Mouse (Mus musculus): ENCODE data around the gene Exosc10.

Gene Exosc10

GRCm38 (mm10) chr4:148570693-148571295, 12.6 kb downstream of the Exosc10 start:
- in situ Hi-C loops (cut with MboI, MseI), result no loop called here

- in situ Hi-C loops (cut with MboI, MseI), result no loop called here
Observed at GRCm38 (mm10) chr4:148573222-148573621, 15.0 kb downstream of the Exosc10 start.

- in situ Hi-C loops (cut with MboI, MseI), result no loop called here
Observed at GRCm38 (mm10) chr4:148580765-148581164, 22.5 kb downstream of the Exosc10 start.

GRCm38 (mm10) chr4:148581422-148581821, 23.2 kb downstream of the Exosc10 start:
- in situ Hi-C loops (cut with MboI, MseI), result no loop called here

- in situ Hi-C loops (cut with MboI, MseI), result no loop called here
Observed at GRCm38 (mm10) chr4:148583257-148583656, 25.0 kb downstream of the Exosc10 start.

- in situ Hi-C loops (cut with MboI, MseI), result no loop called here
Observed at GRCm38 (mm10) chr4:148586648-148587047, 28.4 kb downstream of the Exosc10 start.

GRCm38 (mm10) chr4:148588793-148589192, 30.6 kb downstream of the Exosc10 start:
- in situ Hi-C loops (cut with MboI, MseI), result no loop called here

GRCm38 (mm10) chr4:148589565-148589964, 31.3 kb downstream of the Exosc10 start:
- in situ Hi-C loops (cut with MboI, MseI), result no loop called here

- in situ Hi-C loops (cut with MboI, MseI), result no loop called here
Observed at GRCm38 (mm10) chr4:148590421-148591170, 32.4 kb downstream of the Exosc10 start.

- in situ Hi-C loops (cut with MboI, MseI), result no loop called here
Observed at GRCm38 (mm10) chr4:148591171-148591630, 33.0 kb downstream of the Exosc10 start, which contains the start of gene Srm. TSS of gene Srm (plus strand) at chr4:148591503.

GRCm38 (mm10) chr4:148591637-148592380, 33.6 kb downstream of the Exosc10 start:
- in situ Hi-C loops (cut with MboI, MseI), result no loop called here

GRCm38 (mm10) chr4:148593996-148594395, 35.8 kb downstream of the Exosc10 start:
- in situ Hi-C loops (cut with MboI, MseI), result no loop called here

- in situ Hi-C loops (cut with MboI, MseI), result no loop called here
Observed at GRCm38 (mm10) chr4:148595916-148596315, 37.7 kb downstream of the Exosc10 start.

- in situ Hi-C loops (cut with MboI, MseI), result no loop called here
Observed at GRCm38 (mm10) chr4:148596731-148597130, 38.5 kb downstream of the Exosc10 start.

- in situ Hi-C loops (cut with MboI, MseI), result no loop called here
Observed at GRCm38 (mm10) chr4:148598826-148599225, 40.6 kb downstream of the Exosc10 start.

- in situ Hi-C loops (cut with MboI, MseI), result no loop called here
Observed at GRCm38 (mm10) chr4:148600316-148600715, 42.1 kb downstream of the Exosc10 start.

GRCm38 (mm10) chr4:148601871-148602270, 43.6 kb downstream of the Exosc10 start:
- in situ Hi-C loops (cut with MboI, MseI), result no loop called here

GRCm38 (mm10) chr4:148602357-148603120, 44.3 kb downstream of the Exosc10 start, which contains the start of gene Masp2:
TSS of gene Masp2 (plus strand) at chr4:148602554.
- in situ Hi-C loops (cut with MboI, MseI), result no loop called here

GRCm38 (mm10) chr4:148603376-148604139, 45.3 kb downstream of the Exosc10 start:
- in situ Hi-C loops (cut with MboI, MseI), result no loop called here

GRCm38 (mm10) chr4:148604141-148604540, 45.9 kb downstream of the Exosc10 start:
- in situ Hi-C loops (cut with MboI, MseI), result no loop called here

Measured in regulatory T cell (primary cell).